Mouse (Mus musculus): ENCODE data around the gene Gga1. TPM values are rescaled to one million over a fixed set of nuclear protein-coding genes. Genes with fewer than 3 reads are reported as not detected.

The Gga1 gene
- total and polyA plus RNA-seq, 2 experiments from 2014 or later: 40.0 to 41.2 TPM

DNA sequence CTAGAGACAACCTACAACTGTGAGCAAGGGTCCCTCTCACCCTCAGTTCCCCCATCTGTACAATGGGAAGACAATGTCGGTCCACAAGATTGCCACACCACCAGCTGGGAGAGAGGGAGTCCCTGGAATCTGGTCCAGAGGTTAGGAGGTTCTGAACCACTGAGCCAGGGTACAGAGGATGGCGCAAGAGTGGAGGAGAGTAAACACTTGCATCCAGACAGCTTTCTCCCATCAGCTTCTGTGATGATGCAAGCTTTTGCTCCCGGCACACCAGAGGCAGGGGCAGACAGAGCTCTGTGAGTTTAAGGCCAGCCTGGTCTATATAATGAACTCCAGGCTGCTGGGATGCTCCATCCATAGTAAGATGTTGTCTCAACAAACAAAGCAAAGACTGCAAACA, 36.7 kb upstream of the Gga1 start:
- ATAC-seq: no peak
- WGBS: 52% methylated on average over 3 of the region's 3 CpGs
- H3K4me3 ChIP-seq (ENCODE audit: low read length): no peak overlapping the region
- H3K4me2 ChIP-seq (ENCODE audit: low read depth, low read length): no peak overlapping the region
- H3K27me3 ChIP-seq (ENCODE audit: insufficient read depth, low read length): peaks cover 7% of the 10 kb centered on the region; the same call in 1 of the 2 replicates
- no peak overlapping the region for H3K27ac ChIP-seq
- TF ChIP-seq CTCF (IDR thresholded peaks at IDR 0.05; ENCODE audit: low read depth): no peak
- no peaks in the 10 kb centered on the region for H3K9me3 ChIP-seq (ENCODE audit: low read length)
- H3K9ac ChIP-seq (replicated peaks; ENCODE audit: low read length): no peak overlapping the region
- DNase-seq (ENCODE audit: low spot score): no peak
- H3K36me3 ChIP-seq (ENCODE audit: insufficient read depth, low read length): no peaks in the 10 kb centered on the region
- peaks cover 24% of the 10 kb centered on the region for H3K4me1 ChIP-seq (ENCODE audit: insufficient read depth, low read length)

DNA sequence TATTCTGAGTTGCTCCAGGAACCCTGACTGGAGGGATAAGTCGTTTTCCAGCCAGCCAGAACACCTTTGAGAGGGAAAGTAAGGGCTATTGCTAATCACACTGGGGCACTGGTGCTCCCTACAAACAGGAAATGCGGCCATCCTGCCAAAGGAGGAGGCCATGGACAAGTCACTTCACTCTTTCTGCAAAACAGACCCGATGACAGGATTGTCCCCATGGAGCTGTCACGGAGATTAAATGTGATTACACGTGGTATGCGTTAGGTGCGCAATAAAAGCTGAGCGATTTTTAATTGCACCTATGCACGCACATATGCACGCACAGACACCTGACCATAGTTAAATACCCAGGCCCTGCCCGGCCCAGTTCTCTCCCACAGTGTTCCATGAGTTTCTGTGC, 36.2 kb upstream of the Gga1 start:
- Histone ChIP-seq H3K4me2 (ENCODE audit: low read depth, low read length) (no peak overlapping the region), H3K9ac (replicated peaks; ENCODE audit: low read length) (no peak overlapping the region), H3K9me3 (ENCODE audit: low read length) (no peaks in the 10 kb centered on the region), H3K27me3 (ENCODE audit: insufficient read depth, low read length) (peaks cover 7% of the 10 kb centered on the region; the same call in 1 of the 2 replicates), H3K4me3 (ENCODE audit: low read length) (no peak overlapping the region), H3K27ac (no peak overlapping the region), H3K36me3 (ENCODE audit: insufficient read depth, low read length) (no peaks in the 10 kb centered on the region), H3K4me1 (ENCODE audit: insufficient read depth, low read length) (peaks cover 18% of the 10 kb centered on the region)
- no peak for DNase-seq (ENCODE audit: low spot score)
- ATAC-seq: no peak
- 40% methylated on average over 11 of the region's 11 CpGs for WGBS
- no peak for TF ChIP-seq CTCF (IDR thresholded peaks at IDR 0.05; ENCODE audit: low read depth)

DNA sequence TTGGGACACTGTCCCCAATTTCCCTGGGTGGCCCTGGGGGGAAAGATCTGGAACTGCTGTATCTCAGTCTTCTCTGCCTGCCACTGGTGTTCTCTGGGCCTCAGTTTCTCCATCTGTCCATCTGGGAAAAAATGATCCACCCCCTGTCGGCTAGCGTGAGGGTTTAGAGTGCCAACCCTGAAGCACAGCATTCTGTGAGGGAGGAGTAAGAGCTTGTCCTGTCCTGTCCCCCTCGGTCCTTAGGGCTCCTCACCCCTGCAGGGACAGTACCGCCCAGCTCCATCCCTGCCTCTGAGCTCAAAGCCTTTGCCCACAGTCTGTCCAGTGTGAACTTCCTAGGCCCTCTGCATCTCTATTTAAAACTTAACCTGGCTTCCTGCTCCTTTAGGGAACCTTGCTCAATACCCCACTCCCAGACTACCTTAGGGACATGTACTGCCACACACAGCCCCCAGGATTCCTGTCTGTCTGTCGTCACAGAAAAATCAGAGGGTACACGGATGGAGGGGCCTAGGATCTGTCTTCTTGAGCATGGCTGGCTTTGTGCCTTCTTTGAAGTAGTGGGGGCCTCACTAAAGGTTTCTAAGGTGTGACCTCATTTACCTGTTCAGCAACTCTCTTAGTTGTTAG, 35.7 kb upstream of the Gga1 start:
- ATAC-seq: no peak
- Histone ChIP-seq H3K4me3 (ENCODE audit: low read length) (no peak overlapping the region), H3K27ac (no peak overlapping the region), H3K36me3 (ENCODE audit: insufficient read depth, low read length) (no peaks in the 10 kb centered on the region), H3K27me3 (ENCODE audit: insufficient read depth, low read length) (peaks cover 7% of the 10 kb centered on the region; the same call in 1 of the 2 replicates), H3K9ac (replicated peaks; ENCODE audit: low read length) (no peak overlapping the region), H3K4me1 (ENCODE audit: insufficient read depth, low read length) (peaks cover 14% of the 10 kb centered on the region), H3K4me2 (ENCODE audit: low read depth, low read length) (no peak overlapping the region), H3K9me3 (ENCODE audit: low read length) (no peaks in the 10 kb centered on the region)
- WGBS: 59% methylated on average over 6 of the region's 6 CpGs
- no peak for DNase-seq (ENCODE audit: low spot score)
- TF ChIP-seq CTCF (IDR thresholded peaks at IDR 0.05; ENCODE audit: low read depth): no peak

DNA sequence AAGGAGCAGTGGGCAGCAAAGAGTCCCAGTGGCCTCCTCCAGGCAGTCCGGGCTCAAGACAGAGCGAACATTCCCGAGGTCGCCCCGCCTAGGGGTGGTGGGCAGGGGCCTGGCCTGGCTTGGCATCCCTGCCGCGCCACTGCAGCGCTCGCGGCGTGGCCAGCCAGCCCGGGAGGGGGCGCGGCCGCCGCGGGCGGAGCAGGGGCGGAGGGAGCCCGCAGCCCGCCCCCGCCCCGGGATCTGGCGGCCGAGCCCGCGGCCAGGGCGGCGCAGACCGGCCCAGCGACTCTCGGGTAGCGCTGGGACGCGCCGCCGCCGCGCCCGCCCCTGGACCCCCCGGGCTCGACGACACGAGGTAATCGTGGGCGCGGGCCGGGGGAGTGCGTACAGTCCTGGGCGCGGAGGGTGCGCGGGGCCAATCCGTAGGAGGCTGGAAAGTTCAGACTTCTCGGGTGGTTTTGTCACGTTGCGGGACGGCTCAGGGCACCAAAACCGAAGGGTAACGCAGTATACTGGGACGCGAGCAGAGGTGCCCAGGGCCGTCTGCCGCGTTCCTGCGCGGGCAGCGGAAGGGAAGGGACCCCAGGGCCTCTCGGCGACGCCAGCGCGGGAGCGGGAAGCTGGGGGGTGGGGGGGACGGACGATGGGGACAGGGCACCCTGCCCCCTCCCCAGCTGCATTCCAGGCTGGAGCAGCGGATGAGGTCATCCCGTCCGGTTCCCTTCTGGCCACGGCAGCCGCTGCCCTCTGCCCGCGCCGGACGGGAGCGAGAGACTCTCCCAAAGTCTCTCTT, 34.4 kb upstream of the Gga1 start, which contains the start of gene Cdc42ep1:
Cdc42ep1 (plus strand) TSS at position 254 of the 793 bp plus-strand sequence.
- Histone ChIP-seq H3K36me3 (ENCODE audit: insufficient read depth, low read length) (no peaks in the 10 kb centered on the region), H3K4me3 (ENCODE audit: low read length) (peak within 1 kb of the TSS; percentile 47), H3K27ac (peak within 1 kb of the TSS; percentile 86), H3K4me2 (ENCODE audit: low read depth, low read length) (peak within 1 kb of the TSS; percentile 66), H3K27me3 (ENCODE audit: insufficient read depth, low read length) (peaks cover 7% of the 10 kb centered on the region; the same call in 1 of the 2 replicates), H3K4me1 (ENCODE audit: insufficient read depth, low read length) (peaks cover 14% of the 10 kb centered on the region), H3K9me3 (ENCODE audit: low read length) (no peaks in the 10 kb centered on the region), H3K9ac (replicated peaks; ENCODE audit: low read length) (peak within 1 kb of the TSS; percentile 68)
- DNase-seq (ENCODE audit: low spot score): peak; percentile 68
- peak; percentile 82 for ATAC-seq
- TF ChIP-seq CTCF (IDR thresholded peaks at IDR 0.05; ENCODE audit: low read depth): no peak
- WGBS: 1% methylated on average over 73 of the region's 86 CpGs

DNA sequence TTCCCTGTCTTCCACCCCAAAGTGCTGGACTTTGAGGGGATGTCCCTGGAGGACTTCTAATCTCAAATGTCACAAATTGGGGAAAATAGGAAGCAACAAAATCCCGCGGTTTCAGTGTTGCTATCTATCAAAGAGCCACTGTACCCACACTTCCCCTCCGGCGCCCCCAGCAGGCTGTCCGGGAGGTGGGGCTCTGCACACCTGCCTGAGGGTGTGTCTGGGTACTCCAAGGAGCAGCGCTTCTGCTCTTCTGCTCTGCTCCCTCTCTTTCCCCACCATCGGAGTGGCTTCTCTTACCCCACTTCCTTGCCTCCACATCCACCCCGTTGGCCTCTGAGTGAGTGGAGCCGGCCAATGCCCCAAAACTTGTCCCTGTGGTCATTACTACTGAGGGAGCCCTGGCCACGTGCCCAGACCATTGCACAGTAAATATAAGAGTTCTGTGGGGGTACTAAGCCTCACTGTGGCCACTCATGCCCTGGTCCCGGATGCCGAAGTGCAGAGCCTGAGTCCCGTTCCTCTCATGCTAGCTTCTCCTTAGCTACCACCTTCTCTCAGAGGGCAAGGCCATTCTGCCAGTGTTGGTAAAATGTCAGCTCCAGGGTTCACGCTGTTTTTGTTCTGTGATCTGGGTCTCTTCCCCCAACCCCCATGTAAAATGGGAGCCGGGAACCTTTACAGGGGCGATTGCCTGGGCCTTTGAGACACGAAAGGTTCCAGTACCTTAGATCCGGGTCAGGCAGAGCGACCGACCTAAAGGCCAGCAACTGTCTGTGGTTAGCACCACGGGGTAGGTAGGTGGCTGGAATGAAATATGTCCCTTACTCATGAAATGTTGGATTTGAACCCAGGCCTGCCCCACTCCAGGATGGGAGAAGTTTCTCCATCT, 33.2 kb upstream of the Gga1 start:
- H3K9me3 ChIP-seq (ENCODE audit: low read length): no peaks in the 10 kb centered on the region
- H3K27ac ChIP-seq: peak overlapping the region; percentile 86; the same call in 1 of the 2 replicates
- H3K36me3 ChIP-seq (ENCODE audit: insufficient read depth, low read length): no peaks in the 10 kb centered on the region
- H3K4me2 ChIP-seq (ENCODE audit: low read depth, low read length): peak overlapping the region; percentile 66
- ATAC-seq: no peak
- 37% methylated on average over 21 of the region's 21 CpGs for WGBS
- peaks cover 14% of the 10 kb centered on the region for H3K4me1 ChIP-seq (ENCODE audit: insufficient read depth, low read length)
- H3K4me3 ChIP-seq (ENCODE audit: low read length): peak overlapping the region; percentile 47
- no peak for TF ChIP-seq CTCF (IDR thresholded peaks at IDR 0.05; ENCODE audit: low read depth)
- peaks cover 7% of the 10 kb centered on the region; the same call in 1 of the 2 replicates for H3K27me3 ChIP-seq (ENCODE audit: insufficient read depth, low read length)
- peak; percentile 46 for DNase-seq (ENCODE audit: low spot score)
- peak overlapping the region; percentile 68; the same call in 1 of the 2 replicates for H3K9ac ChIP-seq (replicated peaks; ENCODE audit: low read length)

DNA sequence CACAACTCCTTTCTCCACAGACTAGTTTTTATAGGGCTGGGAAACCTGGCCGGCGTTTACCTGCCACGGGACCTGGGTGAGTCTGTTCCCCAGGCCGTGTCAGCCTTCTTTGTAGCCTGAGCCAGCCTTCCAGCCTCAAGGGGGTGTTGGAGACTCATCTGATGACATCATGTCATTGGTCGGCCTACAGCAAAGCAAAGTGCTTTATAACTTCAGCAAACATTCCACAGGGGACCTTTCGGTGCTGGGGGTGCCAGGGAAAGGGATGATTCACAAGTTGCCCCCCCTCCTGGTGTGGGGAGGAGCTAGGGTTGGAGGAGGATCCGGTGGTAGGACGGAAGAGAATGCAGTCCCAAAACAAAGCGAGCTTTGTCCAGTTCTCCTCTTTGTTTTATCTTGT, 32.2 kb upstream of the Gga1 start:
- Histone ChIP-seq H3K9ac (replicated peaks; ENCODE audit: low read length) (0 out of 2 replicates have a peak overlapping the region, but pooled peaks have one; percentile 5), H3K4me3 (ENCODE audit: low read length) (no peak overlapping the region), H3K4me2 (ENCODE audit: low read depth, low read length) (peak overlapping the region; percentile 66; the same call in 1 of the 2 replicates), H3K4me1 (ENCODE audit: insufficient read depth, low read length) (peaks cover 8% of the 10 kb centered on the region; the same call in 1 of the 2 replicates), H3K9me3 (ENCODE audit: low read length) (no peaks in the 10 kb centered on the region), H3K27ac (peak overlapping the region; percentile 27; the same call in 1 of the 2 replicates), H3K27me3 (ENCODE audit: insufficient read depth, low read length) (peaks cover 7% of the 10 kb centered on the region; the same call in 1 of the 2 replicates), H3K36me3 (ENCODE audit: insufficient read depth, low read length) (no peaks in the 10 kb centered on the region)
- 33% methylated on average over 9 of the region's 9 CpGs for WGBS
- TF ChIP-seq CTCF (IDR thresholded peaks at IDR 0.05; ENCODE audit: low read depth): no peak
- DNase-seq (ENCODE audit: low spot score): no peak
- peak; percentile 8; the same call in 1 of the 2 replicates for ATAC-seq

Data from hindbrain, postnatal 0 days (tissue).